Mouse (Mus musculus): Measurements from ENCODE around the gene Ino80d.

Gene Ino80d

GRCm38 (mm10) chr1:62914495-62914894 lies 200.0 kb downstream of the Ino80d start:
- DNase-seq (ENCODE audit: low read depth, low spot score): no peak

GRCm38 (mm10) chr1:62911426-62911825 lies 203.0 kb downstream of the Ino80d start:
- no peak for DNase-seq (ENCODE audit: low read depth, low spot score)

GRCm38 (mm10) chr1:62909126-62909525 lies 205.3 kb downstream of the Ino80d start:
- DNase-seq (ENCODE audit: low read depth, low spot score): no peak

DNA sequence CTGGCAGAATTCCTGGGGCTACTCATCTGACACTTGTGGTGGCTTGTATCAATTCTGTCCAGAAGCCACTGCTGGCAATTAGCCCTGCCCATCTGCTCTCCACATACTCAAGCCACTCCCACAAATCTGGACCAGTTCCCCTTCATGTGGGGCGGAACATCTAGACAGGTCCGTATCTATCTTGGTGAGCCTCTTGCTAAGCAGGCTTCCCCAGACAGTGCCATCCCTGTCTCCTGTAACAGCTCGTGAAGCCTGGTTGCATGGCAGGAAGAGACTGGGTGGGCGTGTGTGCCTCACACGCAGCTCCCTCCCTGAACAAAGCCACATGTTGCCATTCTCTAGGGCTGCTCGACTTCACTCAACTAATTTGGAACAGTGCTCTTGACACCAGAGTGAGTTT lies 206.0 kb downstream of the Ino80d start:
- no peak for DNase-seq (ENCODE audit: low read depth, low spot score)
